Mouse (Mus musculus) v-Abl transformed pro-B cells (cell line): Measurements from ENCODE around the gene Pitx2.

Experiments used
- in situ Hi-C, 2 experiments: fragments of 400-800 bp; cut with MboI; formaldehyde crosslinking; loops; one replicate each; pipeline ENCODE4 v1.15.1; 2025; ENCODE audit not compliant: unreplicated experiment in 2 of 2

Pitx2 gene

GRCm38 (mm10) chr3:129201156-129201555 is 1.5 kb downstream of the Pitx2 start:
- in situ Hi-C loops, result loop anchor here (5.0 to 25.0 kb wide), 4 partner anchors 726 to 1639 kb away; partner anchors contain the start of genes Larp7 (in 1 of the 2) and Zgrf1 (in 1 of the 2)

- in situ Hi-C loops, result loop anchor here (5.0 to 25.0 kb wide), 4 partner anchors 727 to 1639 kb away; partner anchors contain the start of genes Larp7 (in 1 of the 2) and Zgrf1 (in 1 of the 2)
Observed at GRCm38 (mm10) chr3:129201681-129202255, 2.1 kb downstream of the Pitx2 start.

GRCm38 (mm10) chr3:129202871-129203740 is 3.4 kb downstream of the Pitx2 start:
- in situ Hi-C loops, result loop anchor here (5.0 to 25.0 kb wide), 4 partner anchors 728 to 1641 kb away; partner anchors contain the start of genes Larp7 (in 1 of the 2) and Zgrf1 (in 1 of the 2)

- in situ Hi-C loops, result loop anchor here (5.0 to 25.0 kb wide), 4 partner anchors 729 to 1642 kb away; partner anchors contain the start of genes Larp7 (in 1 of the 2) and Zgrf1 (in 1 of the 2)
Observed at GRCm38 (mm10) chr3:129203761-129204440, 4.2 kb downstream of the Pitx2 start.

- in situ Hi-C loops, result loop anchor here (5.0 to 25.0 kb wide), 5 partner anchors 730 to 1642 kb away; partner anchors contain the start of genes Larp7 (in 1 of the 2) and Zgrf1 (in 1 of the 2)
Observed at GRCm38 (mm10) chr3:129204441-129205313, 5.0 kb downstream of the Pitx2 start.

GRCm38 (mm10) chr3:129205481-129206175 is 6.0 kb downstream of the Pitx2 start:
- in situ Hi-C loops, result loop anchor here (5.0 to 25.0 kb wide), 4 partner anchors 731 to 1643 kb away; partner anchors contain the start of genes Larp7 (in 1 of the 2) and Zgrf1 (in 1 of the 2)

GRCm38 (mm10) chr3:129206776-129207175 is 7.1 kb downstream of the Pitx2 start:
- in situ Hi-C loops, result loop anchor here (5.0 to 25.0 kb wide), 4 partner anchors 732 to 1644 kb away; partner anchors contain the start of genes Larp7 (in 1 of the 2) and Zgrf1 (in 1 of the 2)

GRCm38 (mm10) chr3:129207231-129208030 is 7.8 kb downstream of the Pitx2 start:
- in situ Hi-C loops, result loop anchor here (5.0 to 25.0 kb wide), 4 partner anchors 733 to 1645 kb away; partner anchors contain the start of genes Larp7 (in 1 of the 2) and Zgrf1 (in 1 of the 2)

GRCm38 (mm10) chr3:129208031-129208380 is 8.3 kb downstream of the Pitx2 start:
- in situ Hi-C loops, result loop anchor here (5.0 to 25.0 kb wide), 4 partner anchors 733 to 1646 kb away; partner anchors contain the start of genes Larp7 (in 1 of the 2) and Zgrf1 (in 1 of the 2)

GRCm38 (mm10) chr3:129208421-129208820 is 8.7 kb downstream of the Pitx2 start:
- in situ Hi-C loops, result loop anchor here (5.0 to 25.0 kb wide), 4 partner anchors 734 to 1646 kb away; partner anchors contain the start of genes Larp7 (in 1 of the 2) and Zgrf1 (in 1 of the 2)

- in situ Hi-C loops, result loop anchor here (5.0 to 25.0 kb wide), 4 partner anchors 734 to 1647 kb away; partner anchors contain the start of genes Larp7 (in 1 of the 2) and Zgrf1 (in 1 of the 2)
Observed at GRCm38 (mm10) chr3:129209266-129209665, 9.6 kb downstream of the Pitx2 start.

GRCm38 (mm10) chr3:129209771-129210170 is 10.1 kb downstream of the Pitx2 start:
- in situ Hi-C loops, result loop anchor here (5.0 to 25.0 kb wide), 4 partner anchors 735 to 1647 kb away; partner anchors contain the start of genes Larp7 (in 1 of the 2) and Zgrf1 (in 1 of the 2)

- in situ Hi-C loops, result loop anchor here (25.0 kb wide), 2 partner anchors 1625 to 1650 kb away; partner anchors contain the start of genes Larp7 (in 1 of the 2) and Zgrf1 (in 1 of the 2)
Observed at GRCm38 (mm10) chr3:129212038-129212645, 12.5 kb downstream of the Pitx2 start.

GRCm38 (mm10) chr3:129212807-129213206 is 13.1 kb downstream of the Pitx2 start:
- in situ Hi-C loops, result loop anchor here (25.0 kb wide), 2 partner anchors 1626 to 1651 kb away; partner anchors contain the start of genes Larp7 (in 1 of the 2) and Zgrf1 (in 1 of the 2)

- in situ Hi-C loops, result loop anchor here (25.0 kb wide), 2 partner anchors 1626 to 1651 kb away; partner anchors contain the start of genes Larp7 (in 1 of the 2) and Zgrf1 (in 1 of the 2)
Observed at GRCm38 (mm10) chr3:129213633-129214145, 14.0 kb downstream of the Pitx2 start.

GRCm38 (mm10) chr3:129214146-129214665 is 14.5 kb downstream of the Pitx2 start:
- in situ Hi-C loops, result loop anchor here (25.0 kb wide), 2 partner anchors 1627 to 1652 kb away; partner anchors contain the start of genes Larp7 (in 1 of the 2) and Zgrf1 (in 1 of the 2)
